Comparison of ENCODE assay signal across 21 mouse cellular contexts in the genomic region with DNA sequence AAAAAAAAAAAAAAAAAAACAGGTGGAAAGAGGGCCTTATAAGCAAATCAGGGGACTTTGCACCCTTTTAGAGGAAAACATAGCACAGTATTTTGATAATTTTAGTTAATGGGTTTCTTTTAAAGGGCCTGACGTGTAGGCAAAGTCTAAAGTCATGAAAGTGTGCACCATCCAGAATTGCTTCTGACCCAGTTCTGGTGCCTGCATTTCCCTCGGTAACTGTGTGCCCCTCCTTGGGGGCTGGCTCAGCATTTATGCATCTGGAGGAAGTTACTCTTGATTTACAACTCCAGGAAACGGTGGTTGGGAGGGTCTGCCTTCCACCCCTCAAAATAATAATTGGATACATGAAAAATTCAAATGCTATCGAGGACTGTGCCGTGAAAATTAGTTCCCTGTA. TPM values are rescaled to one million over a fixed set of nuclear protein-coding genes. Genes with fewer than 3 reads are reported as not detected.
DNase-seq lines count a peak whose midpoint lies in the region; ATAC-seq and TF ChIP-seq lines count a peak whose summit lies in the region.
"Had no signal": no experiment of that assay in that cellular context is flagged by ENCODE, and none has a peak within 500 bp of the region (broad histone marks: within the 10 kb centered on the region; RNA-seq: fewer than 3 reads in every experiment).

No protein-coding gene starts in this region.

- no peaks in the 10 kb centered on the region for H3K4me1 ChIP-seq in embryonic facial prominence, embryonic 11.5 days (ENCODE audit: control insufficient read depth, insufficient read depth, low read length)
- H3K4me1 ChIP-seq in embryonic facial prominence, embryonic 10.5 days, result peaks cover 18% of the 10 kb centered on the region
- H3K4me1 ChIP-seq in intestine, postnatal 0 days (replicated peaks; ENCODE audit: control insufficient read depth, insufficient read depth, low read length), result 0 out of 2 replicates have a peak, but pooled peaks cover 6% of the 10 kb centered on the region
- peaks cover 13% of the 10 kb centered on the region for H3K4me1 ChIP-seq in limb, embryonic 11.5 days (ENCODE audit: control insufficient read depth, insufficient read depth, low read length)
- H3K4me1 ChIP-seq in hindbrain, embryonic 12.5 days, result peaks cover 13% of the 10 kb centered on the region
- H3K4me1 ChIP-seq: liver, embryonic 12.5 days had no signal

- no peaks in the 10 kb centered on the region for H3K36me3 ChIP-seq in embryonic facial prominence, embryonic 11.5 days (replicated peaks; ENCODE audit: control insufficient read depth, insufficient read depth, low read depth, low read length)
- no peaks in the 10 kb centered on the region for H3K36me3 ChIP-seq in embryonic facial prominence, embryonic 10.5 days (replicated peaks)
- no peaks in the 10 kb centered on the region for H3K36me3 ChIP-seq in intestine, postnatal 0 days (ENCODE audit: control insufficient read depth, insufficient read depth)
- no peaks in the 10 kb centered on the region for H3K36me3 ChIP-seq in limb, embryonic 11.5 days (ENCODE audit: control insufficient read depth, insufficient read depth, low read length)
- no peaks in the 10 kb centered on the region for H3K36me3 ChIP-seq in hindbrain, embryonic 12.5 days
- H3K36me3 ChIP-seq: embryonic facial prominence, embryonic 12.5 days; forebrain, embryonic 12.5 days; hindbrain, embryonic 10.5 days; liver, embryonic 12.5 days; midbrain, embryonic 12.5 days had no signal

- ATAC-seq in embryonic facial prominence, embryonic 11.5 days (replicated peaks; ENCODE audit: insufficient number of reproducible peaks, low FRiP score, low TSS enrichment, low read depth), result no peak
- ATAC-seq in common myeloid progenitor, adult 5-6 weeks (replicated peaks; ENCODE audit: low read depth, poor library complexity, severe bottlenecking), result 0 out of 2 replicates have a peak, but pooled peaks have one; percentile 60
- peak; percentile 83 for ATAC-seq in intestine, postnatal 0 days
- ATAC-seq in limb, embryonic 11.5 days (ENCODE audit: insufficient number of reproducible peaks, low FRiP score, low TSS enrichment, low read depth), result no peak
- ATAC-seq in hindbrain, embryonic 12.5 days (ENCODE audit: low FRiP score), result no peak
- ATAC-seq: hindbrain, postnatal 0 days; liver, embryonic 12.5 days had no signal

- DNase-seq in embryonic facial prominence, embryonic 11.5 days (ENCODE audit: low spot score), result peak; percentile 28
- DNase-seq in embryonic facial prominence, embryonic 10.5 days (ENCODE audit: low spot score), result no peak
- DNase-seq in limb, embryonic 11.5 days (ENCODE audit: low spot score), result no peak
- DNase-seq in B cell, adult 2 months, result no peak
- no peak for DNase-seq in gastrocnemius, adult 2 months
- DNase-seq: adrenal gland, postnatal 36 days; cerebellum, adult 9-10 months; layer of hippocampus, adult 9-11 months; lung, adult 18-20 months; lung, postnatal 10 days; thymus, postnatal 14 days had no signal

- WGBS in embryonic facial prominence, embryonic 11.5 days, result 40% methylated on average over 5 of the region's 5 CpGs
- WGBS in embryonic facial prominence, embryonic 10.5 days, result 54% methylated on average over 5 of the region's 5 CpGs
- WGBS in intestine, postnatal 0 days, result 23% methylated on average over 5 of the region's 5 CpGs
- WGBS in limb, embryonic 11.5 days, result 30% methylated on average over 5 of the region's 5 CpGs
- WGBS in hindbrain, embryonic 12.5 days, result 66% methylated on average over 5 of the region's 5 CpGs

- no peaks in the 10 kb centered on the region for H3K27me3 ChIP-seq in embryonic facial prominence, embryonic 11.5 days (ENCODE audit: control insufficient read depth, insufficient read depth, low read length)
- no peaks in the 10 kb centered on the region for H3K27me3 ChIP-seq in embryonic facial prominence, embryonic 10.5 days (replicated peaks; ENCODE audit: low read depth, poor library complexity, severe bottlenecking)
- H3K27me3 ChIP-seq in intestine, postnatal 0 days (replicated peaks; ENCODE audit: control insufficient read depth, insufficient read depth, low read length), result no peaks in the 10 kb centered on the region
- no peaks in the 10 kb centered on the region for H3K27me3 ChIP-seq in limb, embryonic 11.5 days (ENCODE audit: control insufficient read depth, insufficient read depth, low read length)
- H3K27me3 ChIP-seq in hindbrain, embryonic 12.5 days, result no peaks in the 10 kb centered on the region
- H3K27me3 ChIP-seq: embryonic facial prominence, embryonic 12.5 days; forebrain, embryonic 12.5 days; liver, embryonic 12.5 days; midbrain, embryonic 12.5 days had no signal

- H3K9ac ChIP-seq in embryonic facial prominence, embryonic 11.5 days (replicated peaks; ENCODE audit: low read length), result no peak overlapping the region
- H3K9ac ChIP-seq in intestine, postnatal 0 days (ENCODE audit: low read depth, low read length), result no peak overlapping the region
- no peak overlapping the region for H3K9ac ChIP-seq in limb, embryonic 11.5 days (ENCODE audit: low read length)
- H3K9ac ChIP-seq in hindbrain, embryonic 12.5 days, result no peak overlapping the region
- H3K9ac ChIP-seq: embryonic facial prominence, embryonic 12.5 days; forebrain, embryonic 12.5 days; liver, embryonic 12.5 days; midbrain, embryonic 12.5 days had no signal

- intact Hi-C loops in gastrocnemius, adult 2 months (cut with DNase I), result no loop called here

- H3K9me3 ChIP-seq in embryonic facial prominence, embryonic 11.5 days (replicated peaks; ENCODE audit: control insufficient read depth, low read length), result no peaks in the 10 kb centered on the region
- no peaks in the 10 kb centered on the region for H3K9me3 ChIP-seq in embryonic facial prominence, embryonic 10.5 days
- H3K9me3 ChIP-seq in intestine, postnatal 0 days (ENCODE audit: control insufficient read depth), result no peaks in the 10 kb centered on the region
- H3K9me3 ChIP-seq in limb, embryonic 11.5 days (ENCODE audit: control insufficient read depth, low read length), result no peaks in the 10 kb centered on the region
- no peaks in the 10 kb centered on the region for H3K9me3 ChIP-seq in hindbrain, embryonic 12.5 days (replicated peaks)
- H3K9me3 ChIP-seq: embryonic facial prominence, embryonic 12.5 days; forebrain, embryonic 12.5 days; hindbrain, embryonic 10.5 days; liver, embryonic 12.5 days; midbrain, embryonic 12.5 days had no signal

- no peak overlapping the region for H3K4me3 ChIP-seq in embryonic facial prominence, embryonic 11.5 days (ENCODE audit: low read depth, low read length)
- H3K4me3 ChIP-seq in embryonic facial prominence, embryonic 10.5 days, result no peak overlapping the region
- H3K4me3 ChIP-seq in intestine, postnatal 0 days (ENCODE audit: low read depth, low read length), result no peak overlapping the region
- no peak overlapping the region for H3K4me3 ChIP-seq in limb, embryonic 11.5 days (ENCODE audit: low read depth, low read length)
- H3K4me3 ChIP-seq in gastrocnemius, adult 2 months, result no peak overlapping the region
- no peak overlapping the region for H3K4me3 ChIP-seq in hindbrain, embryonic 12.5 days
- H3K4me3 ChIP-seq: embryonic facial prominence, embryonic 12.5 days; erythroblast, embryonic 14.5 days; forebrain, embryonic 12.5 days; hindbrain, embryonic 10.5 days; liver, embryonic 12.5 days; midbrain, embryonic 12.5 days had no signal

- TF ChIP-seq CTCF in intestine, postnatal 0 days (IDR thresholded peaks at IDR 0.05; ENCODE audit: low read depth), result no peak
- TF ChIP-seq CTCF in gastrocnemius, adult 2 months (IDR thresholded peaks at IDR 0.05), result no peak

- no peak overlapping the region for H3K4me2 ChIP-seq in embryonic facial prominence, embryonic 11.5 days (ENCODE audit: low read depth, low read length)
- H3K4me2 ChIP-seq in intestine, postnatal 0 days (replicated peaks; ENCODE audit: low read depth), result no peak overlapping the region; the same call in 1 of the 2 replicates
- peak overlapping the region; percentile 10; the same call in 1 of the 2 replicates for H3K4me2 ChIP-seq in limb, embryonic 11.5 days (ENCODE audit: low read depth, severe bottlenecking)
- no peak overlapping the region for H3K4me2 ChIP-seq in hindbrain, embryonic 12.5 days (replicated peaks)
- H3K4me2 ChIP-seq: embryonic facial prominence, embryonic 12.5 days; forebrain, embryonic 12.5 days; liver, embryonic 12.5 days; midbrain, embryonic 12.5 days had no signal

- no peak overlapping the region for H3K27ac ChIP-seq in embryonic facial prominence, embryonic 11.5 days (replicated peaks; ENCODE audit: low read depth, low read length)
- no peak overlapping the region for H3K27ac ChIP-seq in embryonic facial prominence, embryonic 10.5 days (replicated peaks)
- peak overlapping the region; percentile 73 for H3K27ac ChIP-seq in intestine, postnatal 0 days (ENCODE audit: low read depth, low read length)
- H3K27ac ChIP-seq in limb, embryonic 11.5 days (replicated peaks; ENCODE audit: low read depth, low read length), result peak overlapping the region; percentile 30; the same call in 1 of the 2 replicates
- H3K27ac ChIP-seq in gastrocnemius, adult 2 months, result no peak overlapping the region
- H3K27ac ChIP-seq in hindbrain, embryonic 12.5 days, result no peak overlapping the region
- H3K27ac ChIP-seq: forebrain, embryonic 12.5 days; hindbrain, embryonic 10.5 days; hindbrain, postnatal 0 days; liver, embryonic 12.5 days; midbrain, embryonic 12.5 days had no signal

RNA-seq across cellular contexts. Expression of a gene that starts 58.0 kb away (rescaled TPM):
- 4.3 and 4.7 TPM in 2 replicates for polyA plus RNA-seq in embryonic facial prominence, embryonic 11.5 days (2014; fragmentation: Nextera tagmentation; extraction: Ambion mirVana)
- 6.9 and 8.2 TPM in 2 replicates for polyA plus RNA-seq in embryonic facial prominence, embryonic 10.5 days (2016; fragmentation: Nextera tagmentation; extraction: Ambion mirVana)
- total RNA-seq in common myeloid progenitor, adult 5-6 weeks (2017), result not detected in 2 replicates
- 13.0 and 15.7 TPM in 2 replicates for polyA plus RNA-seq in intestine, postnatal 0 days (2015; fragmentation: Nextera tagmentation; extraction: Ambion mirVana)
- polyA plus RNA-seq in limb, embryonic 11.5 days (2014; fragmentation: Nextera tagmentation; extraction: Ambion mirVana), result 4.0 and 4.5 TPM in 2 replicates
- 1 to 10 TPM in 1 of 2 experiments, under 1 TPM in 1; 0.43 to 2.3 TPM for total RNA-seq in gastrocnemius, adult 2 months (2021)
- polyA plus RNA-seq in hindbrain, embryonic 12.5 days (2016; fragmentation: Nextera tagmentation; extraction: Ambion mirVana), result 17.2 and 19.2 TPM in 2 replicates

Comparison
In these comparisons a context has a peak if more than half of its experiments do, and no peak if none do; other contexts are left out.
1. ATAC-seq: peak in common myeloid progenitor, adult 5-6 weeks (single experiment) and intestine, postnatal 0 days (single experiment); none in embryonic facial prominence, embryonic 11.5 days (single experiment), limb, embryonic 11.5 days (single experiment) and hindbrain, embryonic 12.5 days (single experiment).
2. H3K27ac ChIP-seq: peak in intestine, postnatal 0 days (single experiment) and limb, embryonic 11.5 days (single experiment); none in embryonic facial prominence, embryonic 11.5 days (single experiment), embryonic facial prominence, embryonic 10.5 days (single experiment), gastrocnemius, adult 2 months (single experiment) and hindbrain, embryonic 12.5 days (single experiment).